Mouse (Mus musculus) embryonic fibroblast, embryonic 13.5 days (primary cell): ENCODE measurements at regions not wholly inside any gene's neighbourhood (a gene's known extent, or its start where the extent isn't known, plus 50 kb on each side); places are given as distances from the start of the nearest gene placed in this dataset.

Experiments used
- CTCF ChIP-seq: IDR thresholded peaks from 2 replicates; pipeline ENCODE4 v1.5.1; 2011; ENCODE audit warnings: mild to moderate bottlenecking, control low read depth, low read length, moderate library complexity, borderline replicate concordance; ENCODE audit not compliant: insufficient read depth
- POLR2A ChIP-seq: IDR thresholded peaks from 2 replicates; pipeline ENCODE4 v1.6.1; 2011; ENCODE audit warnings: low read depth, mild to moderate bottlenecking, control low read depth, low read length, moderate library complexity

DNA sequence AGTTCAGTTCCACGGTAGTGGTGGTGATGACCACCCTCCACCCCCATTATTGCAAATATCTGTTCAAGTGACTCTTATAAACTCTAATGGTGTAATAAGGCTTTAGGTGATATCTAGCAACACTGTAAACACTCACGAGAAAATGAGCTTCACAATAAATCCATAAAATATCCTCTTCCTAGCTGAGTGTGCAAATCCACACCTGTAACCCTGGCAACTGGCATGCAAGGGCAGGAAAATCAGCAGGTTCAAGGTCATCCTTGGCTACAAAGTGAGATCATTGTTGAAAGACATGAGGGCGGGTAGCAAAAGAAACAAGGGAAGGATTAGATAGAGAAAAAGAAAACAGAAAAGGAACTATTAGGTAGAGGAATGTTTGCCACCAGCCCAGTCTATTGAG lies 86.8 kb downstream of the Sox4 start:
- no peak for TF ChIP-seq CTCF
- TF ChIP-seq POLR2A: no peak
